Mouse (Mus musculus) forebrain, embryonic 10.5 days (tissue): ENCODE measurements around the gene Bex1. TPM values are rescaled to one million over a fixed set of nuclear protein-coding genes. Genes with fewer than 3 reads are reported as not detected.

Experiments used
- microRNA-seq: library from miRNA; unstranded; fragments of <30 nt; microRNA quantifications from one replicate; pipeline ENCODE4, GENCODE M21; 2017
- polyA plus RNA-seq: library from polyadenylated mRNA; unstranded; fragments of >200 nt; fragmentation: Nextera tagmentation; extraction: Ambion mirVana; gene quantifications from 2 replicates; pipeline ENCODE4 v1.2.1, GENCODE M21; 2016

Gene Bex1
- polyA plus RNA-seq, 1 experiment from 2014 or later, result 186 TPM

Small RNA genes within 50 kb of the gene (microRNA-seq; reads per million reads assigned to microRNA genes)
- gene Mir6383, result not detected

Other genes starting within 250 kb of the Bex1 start
- 99.3 and 104 TPM in 2 replicates for gene Arxes2, start 221.7 kb downstream of the Bex1 start, polyA plus RNA-seq
- gene Arxes1, start 182.1 kb downstream of the Bex1 start, polyA plus RNA-seq, result 41.1 and 43.5 TPM in 2 replicates
- gene Bex2, start 147.3 kb downstream of the Bex1 start, polyA plus RNA-seq, result 288 and 293 TPM in 2 replicates
- gene Nxf3, start 130.3 kb downstream of the Bex1 start, polyA plus RNA-seq, result not detected in 2 replicates
- gene Bex4, start 76.5 kb downstream of the Bex1 start, polyA plus RNA-seq, result 125 and 128 TPM in 2 replicates
- gene Tceal8, start 43.2 kb downstream of the Bex1 start, polyA plus RNA-seq, result 166 and 173 TPM in 2 replicates
- 3.9 and 5.3 TPM in 2 replicates for gene Tceal5, start 11.6 kb downstream of the Bex1 start, polyA plus RNA-seq
- gene Tceal7, start 734 bp downstream of the Bex1 start, polyA plus RNA-seq, result 0.59 and 1.1 TPM in 2 replicates
- 360 and 363 TPM in 2 replicates for gene Tceal9, start 29.6 kb upstream of the Bex1 start, polyA plus RNA-seq
- gene Bex3, start 54.7 kb upstream of the Bex1 start, polyA plus RNA-seq, result 666 and 672 TPM in 2 replicates